Mouse (Mus musculus) MEL (cell line): ENCODE measurements around the gene Dync1li2. TPM values are rescaled to one million over a fixed set of nuclear protein-coding genes. Genes with fewer than 3 reads are reported as not detected.

ENCODE experiments used
- DNase-seq: peaks from one replicate; pipeline ENCODE4 v3.0.0; 2011; ENCODE audit warnings: low read depth, low spot score
- H3K27ac ChIP-seq: 2 replicates; pipeline ENCODE4 v1.5.1; 2012; ENCODE audit warnings: low read depth, mild to moderate bottlenecking, control low read depth, low read length, moderate library complexity; ENCODE audit not compliant: control insufficient read depth
- H3K27me3 ChIP-seq, 2 experiments: fragments of 150-350 bp in 1 of 2; sonication (generic) in 1 of 2; 2 replicates each; pipeline ENCODE4 v1.6.1; 2012; ENCODE audit warnings: low read length in 2 of 2, mild to moderate bottlenecking in 2 of 2, improper control_type of control experiment in 1 of 2, moderate library complexity in 1 of 2; ENCODE audit not compliant: insufficient read depth in 2 of 2, control insufficient read depth in 1 of 2
- H3K36me3 ChIP-seq, 2 experiments: 2 replicates each; pipeline ENCODE4 v1.6.1; 2012 to 2014; ENCODE audit warnings: low read length in 2 of 2, improper control_type of control experiment in 1 of 2, inconsistent platforms in 1 of 2, mild to moderate bottlenecking in 1 of 2; ENCODE audit not compliant: insufficient read depth in 2 of 2, control insufficient read depth in 1 of 2
- H3K4me1 ChIP-seq, 2 experiments: fragments of 150-350 bp in 1 of 2; sonication (generic) in 1 of 2; 2 replicates each; pipeline ENCODE4 v1.6.1; 2012; ENCODE audit warnings: low read length in 2 of 2, improper control_type of control experiment in 1 of 2, mild to moderate bottlenecking in 1 of 2; ENCODE audit not compliant: insufficient read depth in 2 of 2, control insufficient read depth in 1 of 2
- H3K4me3 ChIP-seq, 2 experiments: fragments of 150-350 bp in 1 of 2; sonication (generic) in 1 of 2; 2 replicates each; pipeline ENCODE4 v1.5.1; 2012; ENCODE audit warnings: low read depth in 2 of 2, low read length in 2 of 2, mild to moderate bottlenecking in 2 of 2, moderate library complexity in 2 of 2, control low read depth in 1 of 2, improper control_type of control experiment in 1 of 2; ENCODE audit not compliant: control insufficient read depth in 1 of 2, insufficient read depth in 1 of 2
- H3K79me2 ChIP-seq: 2 replicates; pipeline ENCODE4 v1.6.1; 2012; ENCODE audit warnings: mild to moderate bottlenecking, low read length, moderate library complexity; ENCODE audit not compliant: control insufficient read depth, poor library complexity, insufficient read depth
- H3K9ac ChIP-seq: 2 replicates; pipeline ENCODE4 v1.6.1; 2012; ENCODE audit warnings: low read depth, mild to moderate bottlenecking, control low read depth, low read length, moderate library complexity; ENCODE audit not compliant: control insufficient read depth, poor library complexity, severe bottlenecking
- H3K9me3 ChIP-seq: fragments of 150-350 bp; sonication (generic); replicated peaks from 2 replicates; pipeline ENCODE4 v1.6.1; 2012; ENCODE audit warnings: mild to moderate bottlenecking, low read length, improper control_type of control experiment, moderate library complexity; ENCODE audit not compliant: insufficient read depth
- BHLHE40 ChIP-seq: IDR thresholded peaks from 2 replicates; pipeline ENCODE4 v1.6.1; 2012; ENCODE audit warnings: low read depth, mild to moderate bottlenecking, inconsistent platforms, low read length, improper control_type of control experiment, borderline replicate concordance
- E2F4 ChIP-seq: IDR thresholded peaks from 2 replicates; pipeline ENCODE4 v1.6.1; 2011; ENCODE audit warnings: low read depth, low read length, improper control_type of control experiment, borderline replicate concordance
- HCFC1 ChIP-seq: IDR thresholded peaks from 2 replicates; pipeline ENCODE4 v1.6.1; 2012; ENCODE audit warnings: low read depth, mild to moderate bottlenecking, inconsistent platforms, low read length, improper control_type of control experiment, moderate library complexity
- JUND ChIP-seq: IDR thresholded peaks from 2 replicates; pipeline ENCODE4 v1.6.1; 2011; ENCODE audit warnings: low read depth, mild to moderate bottlenecking, improper control_type of control experiment, low read length
- KAT2A ChIP-seq: conservative IDR thresholded peaks from 2 replicates; pipeline ENCODE4 v1.6.1; 2012; ENCODE audit warnings: low read depth, low read length, improper control_type of control experiment, inconsistent platforms
- MAFK ChIP-seq: IDR thresholded peaks from 2 replicates; pipeline ENCODE4 v1.6.1; 2011; ENCODE audit warnings: low read depth, mild to moderate bottlenecking, low read length, improper control_type of control experiment, borderline replicate concordance
- MAZ ChIP-seq: IDR thresholded peaks from 2 replicates; pipeline ENCODE4 v1.6.1; 2012; ENCODE audit warnings: low read depth, mild to moderate bottlenecking, inconsistent platforms, low read length, improper control_type of control experiment
- MEF2A ChIP-seq: IDR thresholded peaks from 2 replicates; pipeline ENCODE4 v1.6.1; 2014; ENCODE audit warnings: low read depth, mild to moderate bottlenecking, inconsistent platforms, low read length, improper control_type of control experiment; ENCODE audit not compliant: poor library complexity, insufficient replicate concordance, severe bottlenecking; ENCODE audit errors: extremely low read depth
- MXI1 ChIP-seq: IDR thresholded peaks from 2 replicates; pipeline ENCODE4 v1.6.1; 2011; ENCODE audit warnings: mild to moderate bottlenecking, low read depth, low read length, improper control_type of control experiment
- MYB ChIP-seq: IDR thresholded peaks from 2 replicates; pipeline ENCODE4 v1.6.1; 2011; ENCODE audit warnings: mild to moderate bottlenecking, low read depth, low read length, improper control_type of control experiment
- NRF1 ChIP-seq: IDR thresholded peaks from 2 replicates; pipeline ENCODE4 v1.6.1; 2014; ENCODE audit warnings: low read depth, mild to moderate bottlenecking, inconsistent platforms, low read length, improper control_type of control experiment, moderate library complexity; ENCODE audit not compliant: poor library complexity, insufficient read depth, severe bottlenecking
- POLR2A ChIP-seq, 2 experiments: IDR thresholded peaks; 2 replicates each; pipeline ENCODE4 v1.6.1; 2011 to 2012; ENCODE audit warnings: low read length in 2 of 2, mild to moderate bottlenecking in 2 of 2, control low read depth in 1 of 2, improper control_type of control experiment in 1 of 2, low read depth in 1 of 2, moderate library complexity in 1 of 2; ENCODE audit not compliant: control insufficient read depth in 1 of 2, insufficient read depth in 1 of 2, poor library complexity in 1 of 2
- RCOR1 ChIP-seq: IDR thresholded peaks from 2 replicates; pipeline ENCODE4 v1.6.1; 2012; ENCODE audit warnings: low read depth, mild to moderate bottlenecking, inconsistent platforms, low read length, improper control_type of control experiment
- SIN3A ChIP-seq: IDR thresholded peaks from 2 replicates; pipeline ENCODE4 v1.6.1; 2012; ENCODE audit warnings: low read length, improper control_type of control experiment, inconsistent platforms
- TCF12 ChIP-seq: IDR thresholded peaks from 2 replicates; pipeline ENCODE4 v1.6.1; 2014; ENCODE audit warnings: low read depth, mild to moderate bottlenecking, inconsistent platforms, low read length, improper control_type of control experiment, moderate library complexity
- UBTF ChIP-seq: IDR thresholded peaks from 2 replicates; pipeline ENCODE4 v1.6.1; 2012; ENCODE audit warnings: low read depth, mild to moderate bottlenecking, inconsistent platforms, low read length, improper control_type of control experiment, moderate library complexity, borderline replicate concordance; ENCODE audit not compliant: insufficient read depth
- USF1 ChIP-seq: IDR thresholded peaks from 2 replicates; pipeline ENCODE4 v1.6.1; 2014; ENCODE audit warnings: low read depth, mild to moderate bottlenecking, inconsistent platforms, low read length, improper control_type of control experiment, moderate library complexity
- USF2 ChIP-seq, 2 experiments: IDR thresholded peaks; 2 replicates each; pipeline ENCODE4 v1.6.1; 2011 to 2012; ENCODE audit warnings: improper control_type of control experiment in 2 of 2, low read length in 2 of 2, borderline replicate concordance in 1 of 2, inconsistent platforms in 1 of 2, low read depth in 1 of 2, mild to moderate bottlenecking in 1 of 2; ENCODE audit not compliant: insufficient read depth in 1 of 2
- ZC3H11A ChIP-seq: IDR thresholded peaks from 2 replicates; pipeline ENCODE4 v1.6.1; 2012; ENCODE audit warnings: low read depth, mild to moderate bottlenecking, inconsistent platforms, low read length, improper control_type of control experiment
- ZNF384 ChIP-seq: IDR thresholded peaks from 2 replicates; pipeline ENCODE4 v1.6.1; 2012; ENCODE audit warnings: low read depth, mild to moderate bottlenecking, inconsistent platforms, low read length, improper control_type of control experiment
- polyA plus RNA-seq, 2 experiments: library from polyadenylated mRNA; stranded (reverse) in 1 of 2; unstranded in 1 of 2; fragments of >175 nt in 1 of 2; fragments of >200 nt in 1 of 2; gene quantifications; 2 replicates each; pipeline versions ENCODE4 v1.2.1 to v1.2.4; 2012; ENCODE audit warnings: low replicate concordance in 2 of 2, low read depth in 1 of 2; ENCODE audit not compliant: insufficient read length in 2 of 2, insufficient read depth in 1 of 2, missing spikeins in 1 of 2
- total RNA-seq: library from RNA; depleted of rRNA; stranded (reverse); fragments of 300-350 nt; gene quantifications from 2 replicates; pipeline ENCODE4 v1.2.3, GENCODE M21; 2012

The Dync1li2 gene
- total and polyA plus RNA-seq, 3 experiments, result 22.4 to 23.8 TPM; not detected in 1

GRCm38 (mm10) chr8:104448796-104449195 is 5.9 kb upstream of the Dync1li2 start:
- no peaks in the 10 kb centered on the region for H3K9me3 ChIP-seq
- no peak overlapping the region for H3K4me3 ChIP-seq
- H3K27me3 ChIP-seq, result peaks cover 0 to 11% of the 10 kb centered on the region in 2 experiments
- no peak for DNase-seq
- H3K79me2 ChIP-seq, result no peaks in the 10 kb centered on the region
- H3K27ac ChIP-seq, result no peak overlapping the region
- H3K36me3 ChIP-seq, result no peaks in the 10 kb centered on the region
- H3K9ac ChIP-seq, result no peak overlapping the region
- no peaks in the 10 kb centered on the region for H3K4me1 ChIP-seq
- no peak for TF ChIP-seq HCFC1
- no peak for TF ChIP-seq TCF12
- no peak for TF ChIP-seq POLR2A (IDR thresholded peaks at IDR 0.05; ENCODE audit: control insufficient read depth in 1 of 2, insufficient read depth in 1 of 2, low read depth in 1 of 2, low read length in 2 of 2, poor library complexity in 1 of 2)
- TF ChIP-seq BHLHE40, result no peak
- no peak for TF ChIP-seq MXI1
- TF ChIP-seq ZNF384, result no peak
- no peak for TF ChIP-seq MAFK
- no peak for TF ChIP-seq SIN3A
- TF ChIP-seq KAT2A, result no peak
- TF ChIP-seq MYB, result no peak
- TF ChIP-seq UBTF, result no peak
- TF ChIP-seq MAZ, result no peak

GRCm38 (mm10) chr8:104446016-104446415 is 3.2 kb upstream of the Dync1li2 start:
- Histone ChIP-seq H3K27ac (no peak overlapping the region), H3K79me2 (peaks cover 17% of the 10 kb centered on the region), H3K9me3 (no peaks in the 10 kb centered on the region), H3K4me3 (no peak overlapping the region), H3K27me3 (peaks cover 0 to 6% of the 10 kb centered on the region in 2 experiments; a peak in 3 of 4 replicates), H3K4me1 (peaks cover 0 to 8% of the 10 kb centered on the region in 2 experiments; a peak in 2 of 4 replicates), H3K9ac (no peak overlapping the region), H3K36me3 (no peaks in the 10 kb centered on the region; a peak in 1 of 4 replicates)
- TF ChIP-seq USF2 (IDR thresholded peaks at IDR 0.05; ENCODE audit: borderline replicate concordance in 1 of 2, insufficient read depth in 1 of 2, low read depth in 1 of 2, low read length in 2 of 2) (no peak), MAFK (no peak), JUND (no peak), ZC3H11A (no peak), RCOR1 (no peak), USF1 (no peak), MXI1 (no peak), NRF1 (no peak), KAT2A (no peak), E2F4 (no peak), SIN3A (no peak), MEF2A (no peak)
- no peak for DNase-seq
